Mouse (Mus musculus) left cerebral cortex, postnatal 4 days (tissue): ENCODE measurements around the gene Tada3. TPM values are rescaled to one million over a fixed set of nuclear protein-coding genes. Genes with fewer than 3 reads are reported as not detected.
"Not testable (repeated sequence)": the region's sequence is repeated elsewhere in the genome, so short reads cannot be mapped to it uniquely, and the experiment has no call there.

Experiments used
- DNase-seq: peaks from one replicate; pipeline ENCODE4 v3.0.0-alpha.2; 2022
- intact Hi-C: fragments of 180-260 bp; cut with DNase I; formaldehyde crosslinking; loops from one replicate; pipeline ENCODE4 v1.15.1; 2025
- microRNA-seq: library from miRNA; unstranded; fragments of <30 nt; microRNA quantifications from one replicate; pipeline ENCODE4 v1.2.0, GENCODE M21; 2022
- total RNA-seq, 2 experiments: library from RNA; stranded (reverse); gene quantifications; 2 replicates each; pipeline ENCODE4 v1.2.3; 2021

Tada3 gene
- total RNA-seq, 2 experiments from 2014 or later, result 64.4 to 68.2 TPM

DNA sequence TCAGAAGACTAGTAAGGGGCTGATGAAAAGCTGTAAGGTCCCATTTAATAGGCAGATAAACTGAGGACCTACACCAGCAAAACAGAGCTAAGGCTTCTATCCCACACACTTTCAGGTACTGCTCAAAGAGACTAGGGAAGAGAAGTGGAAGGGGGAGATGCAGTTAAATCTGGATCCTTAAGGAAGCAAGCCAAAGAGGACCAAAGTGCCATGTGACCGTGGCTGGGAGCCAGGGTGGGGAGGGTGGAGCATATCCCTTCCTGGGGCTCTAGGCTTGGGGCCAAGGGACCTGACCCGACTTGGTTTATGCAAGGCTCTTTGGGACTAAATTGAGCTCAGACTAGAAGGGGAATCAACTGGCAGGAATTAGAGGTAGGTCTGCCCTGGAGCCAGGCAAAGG is 33.4 kb downstream of the Tada3 start:
- intact Hi-C loops, result no loop called here

DNA sequence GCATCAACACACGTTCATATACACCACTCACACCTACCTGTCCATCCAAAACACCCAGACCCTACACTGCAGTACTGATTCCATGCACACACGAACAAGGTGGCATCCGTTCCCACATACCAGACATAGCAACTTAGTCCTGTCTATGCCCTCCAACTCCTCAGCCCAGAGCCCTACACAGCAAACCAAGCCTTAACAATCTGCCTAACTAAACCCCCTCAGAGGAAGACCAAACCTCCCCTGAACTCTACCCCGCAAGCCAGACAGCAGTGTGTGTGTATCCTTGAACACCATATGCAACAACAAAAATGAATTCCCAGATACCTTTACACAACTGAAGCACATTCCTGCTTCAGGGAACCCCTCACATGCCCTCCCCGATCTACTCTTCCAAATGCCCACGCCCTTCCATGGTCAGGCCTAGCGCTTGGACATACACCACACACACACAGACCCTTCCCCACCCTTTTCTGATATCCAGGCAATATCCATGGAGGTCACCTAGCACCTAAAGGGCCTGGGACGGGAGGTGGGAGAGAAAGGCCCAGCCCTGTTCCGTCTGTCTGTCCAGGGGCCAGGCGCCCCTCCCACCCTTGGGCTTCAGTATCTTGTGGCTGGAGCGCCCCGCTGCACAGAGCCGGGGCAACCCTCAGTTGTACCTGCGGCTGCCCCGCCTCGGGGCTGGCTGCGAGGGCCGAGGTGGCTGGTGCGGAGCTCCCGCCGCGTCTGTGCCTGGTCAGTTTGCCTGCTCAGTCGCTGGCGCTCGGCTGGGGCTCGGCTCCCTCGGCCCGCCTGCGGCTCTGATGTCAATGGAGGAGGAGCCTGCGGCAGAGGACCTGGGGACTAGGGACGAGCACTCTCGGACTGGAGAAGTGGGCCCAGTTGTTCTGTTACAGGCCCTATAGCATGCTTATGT is 34.2 kb downstream of the Tada3 start, which contains the start of gene Camk1:
Gene Camk1 (minus strand): TSS at position 808 of the 916 bp plus-strand sequence.
- DNase-seq, result peak; percentile 61
- intact Hi-C loops, result no loop called here

More for the DNA sequence above, 33.4 kb downstream of the Tada3 start:
- peak; percentile 73 for DNase-seq

DNA sequence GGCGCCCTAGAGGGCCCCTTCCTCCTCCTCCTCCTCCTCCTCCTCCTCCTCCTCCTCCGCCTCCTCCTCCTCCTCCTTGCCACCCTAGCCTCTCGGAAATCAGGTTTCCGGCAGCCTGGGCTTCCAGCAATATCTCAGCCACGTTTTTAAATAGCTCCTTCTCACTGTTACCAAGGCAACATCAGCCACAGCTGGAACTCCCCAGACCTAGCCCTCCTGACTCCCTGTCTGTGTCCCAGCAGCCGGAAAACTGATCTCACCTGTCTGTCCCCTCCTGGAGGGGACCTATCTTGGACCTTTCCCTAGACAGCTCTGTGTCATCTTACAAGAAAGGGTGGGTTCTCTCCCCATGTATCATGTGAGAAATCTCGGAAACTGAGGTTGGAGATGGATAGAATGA is 35.4 kb downstream of the Tada3 start:
- intact Hi-C loops, result no loop called here
- no peak for DNase-seq

DNA sequence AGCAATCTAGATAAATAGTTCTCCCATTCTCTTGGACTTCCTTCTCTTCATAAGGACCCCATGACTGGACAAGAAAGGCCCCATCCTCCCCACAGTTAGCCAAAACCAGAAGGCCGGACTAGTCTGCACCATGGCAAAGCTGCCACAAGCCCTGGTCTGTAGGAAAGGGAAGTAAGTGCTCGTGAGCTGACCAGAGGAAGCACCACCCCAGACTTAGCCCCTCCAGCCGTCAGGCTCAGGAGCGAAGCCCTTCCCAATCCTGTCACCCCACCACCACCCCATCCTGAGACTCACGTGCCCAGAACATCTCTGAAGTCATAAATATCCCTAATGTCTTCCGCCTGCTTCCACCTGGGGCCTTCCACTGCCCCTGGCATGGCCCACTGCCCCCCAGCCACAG is 36.1 kb downstream of the Tada3 start:
- intact Hi-C loops, result no loop called here
- no peak for DNase-seq

DNA sequence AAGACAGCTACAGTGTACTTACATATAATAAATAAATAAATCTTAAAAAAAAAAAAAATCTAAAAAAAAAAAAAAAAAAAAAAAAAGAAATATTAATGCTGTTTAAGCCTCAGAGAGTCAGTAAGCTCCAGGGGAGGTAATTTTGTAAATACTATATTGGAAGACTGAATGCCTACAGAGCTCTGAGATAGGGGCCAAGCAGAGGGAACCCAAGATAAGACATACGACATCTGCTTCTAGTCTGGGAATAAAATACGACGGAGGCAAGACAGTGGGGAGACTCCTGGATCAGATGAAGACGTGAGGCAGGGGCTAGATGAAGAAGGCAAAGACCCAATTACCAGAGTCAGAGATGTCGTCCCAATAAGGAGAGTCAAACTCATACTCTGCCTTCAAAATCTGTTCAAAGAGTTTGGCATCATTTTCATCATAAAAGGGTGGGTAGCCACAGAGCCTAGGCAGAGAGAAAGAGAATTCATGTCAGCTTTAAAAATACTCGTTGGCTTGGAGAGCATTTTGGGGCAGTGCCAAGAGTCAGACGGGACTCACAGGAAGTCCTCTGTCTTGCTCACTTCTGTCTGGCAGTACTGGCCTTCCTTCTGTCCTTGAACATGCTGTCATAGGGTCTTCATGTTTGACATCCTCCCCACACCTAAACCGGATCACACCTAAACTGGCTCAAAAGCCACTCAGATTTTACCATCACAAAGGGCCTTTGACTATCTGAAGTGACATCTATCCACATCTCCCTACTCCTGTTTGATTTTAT is 40.6 kb downstream of the Tada3 start:
- DNase-seq, result peak; percentile 24
- intact Hi-C loops, result no loop called here

DNA sequence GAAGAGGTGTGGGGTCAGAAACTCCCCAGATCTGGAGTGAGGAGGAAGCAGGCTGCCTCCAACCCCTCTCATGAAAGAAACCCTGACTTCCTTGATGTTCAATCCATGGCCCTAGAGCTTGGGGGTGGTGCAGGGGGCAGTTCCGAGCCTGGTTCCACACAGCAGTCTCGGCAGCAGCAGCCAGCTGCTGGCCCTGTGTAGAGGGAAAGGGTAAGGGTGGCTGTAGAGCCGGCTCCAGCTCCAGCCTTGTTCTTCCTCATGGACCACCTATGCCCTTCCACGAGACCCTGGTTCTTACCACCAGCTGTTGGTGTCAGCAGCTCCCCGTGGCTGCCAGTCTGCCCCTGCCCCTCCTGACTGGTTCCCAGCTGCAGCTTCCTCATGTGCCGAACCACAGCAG is 43.5 kb downstream of the Tada3 start:
- intact Hi-C loops, result no loop called here

DNA sequence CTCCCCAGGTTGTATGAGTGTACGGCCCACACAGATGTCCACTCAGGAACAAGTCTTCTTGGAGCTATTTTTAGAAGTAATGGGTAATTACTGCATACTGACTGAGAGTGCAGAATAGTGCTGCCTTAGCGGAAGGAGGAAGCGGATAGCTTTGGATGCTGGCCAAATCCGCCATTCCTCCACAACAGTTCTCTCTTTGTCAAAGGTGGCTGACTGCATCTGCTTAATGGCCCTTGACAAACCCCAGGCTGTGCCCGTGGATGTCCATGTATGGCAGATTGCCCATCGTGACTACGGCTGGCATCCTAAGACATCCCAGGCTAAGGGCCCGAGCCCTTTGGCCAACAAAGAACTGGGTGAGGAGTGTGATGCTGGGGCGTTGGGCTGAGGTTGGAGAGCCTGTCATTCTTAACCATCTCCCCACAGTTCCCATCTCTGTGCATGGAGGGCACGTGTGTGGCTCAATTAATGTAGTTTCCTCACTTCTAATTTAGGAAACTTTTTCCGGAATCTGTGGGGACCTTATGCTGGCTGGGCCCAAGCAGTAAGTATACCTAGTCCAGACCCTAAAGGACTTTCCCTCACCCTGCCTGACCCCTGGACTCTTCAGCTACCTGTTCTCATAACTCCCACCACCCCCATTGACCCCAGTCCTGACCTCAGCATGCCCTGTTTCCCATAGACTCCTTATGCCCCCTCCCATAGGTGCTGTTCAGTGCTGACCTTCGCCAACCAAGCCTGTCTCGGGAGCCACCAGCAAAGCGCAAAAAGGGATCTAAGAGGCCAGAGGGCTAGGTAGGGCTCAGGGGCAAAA is 44.3 kb downstream of the Tada3 start:
- DNase-seq, result peak; percentile 73
- intact Hi-C loops, result no loop called here

More for the DNA sequence above, 43.5 kb downstream of the Tada3 start:
- DNase-seq, result no peak

DNA sequence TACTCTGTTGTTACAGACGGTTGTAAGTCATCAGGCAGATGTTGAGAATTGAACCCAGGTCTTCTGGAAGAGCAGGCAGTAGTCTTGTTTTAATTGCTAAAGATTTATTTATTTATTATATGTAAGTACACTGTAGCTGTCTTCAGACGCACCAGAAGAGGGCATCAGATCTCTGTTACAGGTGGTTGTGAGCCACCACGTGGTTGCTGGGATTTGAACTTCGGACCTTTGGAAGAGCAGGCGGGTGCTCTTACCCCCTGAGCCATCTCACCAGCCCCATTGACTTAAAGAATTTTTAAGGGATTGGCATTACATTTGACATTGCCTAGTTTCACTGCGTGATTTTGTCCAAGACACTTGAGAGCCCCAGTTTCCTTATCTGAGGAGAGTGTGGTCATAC is 44.9 kb downstream of the Tada3 start:
- DNase-seq, intact Hi-C loops: not testable (repeated sequence)

DNA sequence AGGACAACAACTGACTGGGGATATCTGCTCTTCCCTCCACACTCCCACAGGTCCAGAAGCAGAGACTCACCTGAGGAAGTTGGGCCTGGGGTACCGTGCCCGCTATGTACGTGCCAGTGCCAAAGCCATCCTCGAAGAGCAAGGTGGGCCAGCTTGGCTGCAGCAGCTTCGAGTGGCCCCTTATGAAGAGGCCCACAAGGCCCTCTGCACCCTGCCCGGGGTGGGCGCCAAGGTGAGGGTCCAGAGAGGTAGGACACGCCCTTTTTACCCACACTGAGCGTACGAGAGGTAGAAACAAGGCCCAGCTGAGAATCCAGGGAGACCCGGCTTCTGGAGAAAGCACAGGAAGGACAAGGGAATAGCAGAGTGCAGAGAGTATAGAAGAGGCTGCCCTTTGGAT is 46.0 kb downstream of the Tada3 start:
- no peak for DNase-seq
- intact Hi-C loops, result no loop called here

DNA sequence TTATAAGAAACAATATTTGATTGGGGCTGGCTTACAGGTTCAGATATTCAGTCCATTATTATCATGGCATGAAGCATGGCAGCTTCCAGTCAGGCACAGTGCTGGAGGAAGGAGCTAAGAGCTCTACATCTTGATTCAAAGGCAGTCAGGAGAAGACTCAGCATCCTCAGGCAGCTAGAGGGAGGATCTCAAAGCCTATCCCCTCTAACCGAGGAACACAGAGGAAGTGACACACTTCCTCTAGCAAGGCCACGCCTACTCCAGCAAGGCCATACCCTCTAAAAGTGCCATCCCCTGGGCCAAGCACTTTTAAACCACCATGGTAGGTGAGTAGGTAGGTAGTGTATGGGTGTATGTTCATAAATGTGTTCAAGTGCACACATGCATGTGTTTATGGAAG is 47.1 kb downstream of the Tada3 start:
- intact Hi-C loops, result no loop called here
- no peak for DNase-seq

DNA sequence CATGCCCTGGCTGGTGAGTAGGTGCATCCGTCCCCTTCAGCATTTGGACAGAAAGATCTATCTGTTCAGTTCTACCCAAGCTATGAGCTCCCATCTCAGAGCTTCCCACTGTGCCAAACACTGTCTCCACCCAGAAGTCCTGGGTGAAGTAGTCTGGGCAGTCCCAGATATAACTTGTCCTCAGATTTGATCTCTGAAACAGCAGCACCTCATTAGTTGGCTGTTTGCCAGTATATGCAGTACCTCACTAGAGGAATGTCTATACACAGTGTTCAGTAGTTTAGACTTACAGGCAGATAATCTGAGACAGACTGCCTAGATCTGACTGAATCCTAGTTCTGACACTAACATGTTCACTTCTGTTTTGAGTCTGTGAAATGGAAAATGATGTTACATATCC is 48.3 kb downstream of the Tada3 start:
- intact Hi-C loops, result no loop called here
- no peak for DNase-seq

DNA sequence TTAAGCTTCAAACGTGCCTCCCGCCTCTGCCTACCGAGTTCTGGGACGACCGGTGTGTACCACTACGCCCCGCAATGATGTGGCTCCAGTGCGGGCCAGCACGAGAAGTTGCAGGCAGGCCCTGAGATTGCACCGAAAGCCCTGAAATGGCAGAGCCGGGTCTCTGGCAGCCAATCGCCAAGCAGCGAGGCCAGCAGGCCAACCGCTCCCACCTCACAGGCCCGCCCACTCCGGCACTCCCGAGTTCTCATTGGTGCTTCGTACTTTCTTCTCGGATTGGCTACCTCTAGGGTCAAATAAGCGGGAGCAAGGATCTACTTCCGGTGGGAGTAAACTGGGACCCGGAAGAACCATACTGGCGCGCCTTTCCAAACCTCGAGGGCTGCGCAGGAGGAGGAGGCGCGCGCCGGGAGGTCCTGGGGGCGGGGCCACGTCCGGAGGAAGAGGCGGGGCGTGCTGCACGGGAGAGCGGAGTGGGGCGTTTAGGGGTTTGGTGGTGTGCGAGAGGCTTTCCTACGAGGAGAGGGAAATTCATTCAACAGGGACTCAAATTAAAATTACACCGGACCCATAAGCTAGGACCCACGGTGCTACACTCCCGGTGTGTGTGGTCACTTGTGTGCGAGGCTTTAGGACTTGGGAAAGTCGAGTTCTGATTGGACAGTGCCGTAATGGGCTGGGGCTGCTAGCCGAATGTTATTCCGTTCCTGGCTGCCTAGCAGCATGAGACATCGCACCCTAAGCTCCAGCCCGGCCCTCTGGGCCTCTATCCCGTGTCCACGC is 51.0 kb downstream of the Tada3 start, which contains the start of gene Ogg1:
Gene Ogg1 (plus strand): TSS at position 440 of the 783 bp plus-strand sequence.
- peak; percentile 98 for DNase-seq
- intact Hi-C loops, result no loop called here

Small RNAs within 50 kb of the gene (microRNA-seq; reads per million reads assigned to microRNA genes)
- gene Gm24387, result not detected

Other genes with a start within 250 kb of the Tada3 start
- 100 to 1,000 TPM in 1 of 2 experiments, 10 to 100 TPM in 1; 95.9 to 102 TPM for gene Lhfpl4, start 182.5 kb downstream of the Tada3 start, total RNA-seq
- 10 to 100 TPM; 25.2 to 25.6 TPM for gene Mtmr14, start 140.0 kb downstream of the Tada3 start, total RNA-seq
- gene Cpne9, start 95.6 kb downstream of the Tada3 start, total RNA-seq, result 1 to 10 TPM; 7.3 to 8.3 TPM
- 10 to 100 TPM; 32.8 TPM for gene Brpf1, start 70.7 kb downstream of the Tada3 start, total RNA-seq
- 1 to 10 TPM; 8.8 to 9.4 TPM for gene Ogg1, start 50.9 kb downstream of the Tada3 start, total RNA-seq
- gene Camk1, start 33.9 kb downstream of the Tada3 start, total RNA-seq, result 100 to 1,000 TPM in 1 of 2 experiments, 10 to 100 TPM in 1; 94.4 to 104 TPM
- gene Arpc4, start 232 bp upstream of the Tada3 start, total RNA-seq, result 100 to 1,000 TPM; 288 to 299 TPM
- 10 to 100 TPM; 12.4 to 14.1 TPM for gene Ttll3, start 11.4 kb upstream of the Tada3 start, total RNA-seq
- gene Rpusd3, start 41.5 kb upstream of the Tada3 start, total RNA-seq, result 10 to 100 TPM; 14.4 to 15.2 TPM
- gene Cidec, start 57.9 kb upstream of the Tada3 start, total RNA-seq, result not detected
- gene Jagn1, start 64.7 kb upstream of the Tada3 start, total RNA-seq, result 10 to 100 TPM; 39.1 to 44.9 TPM
- gene Il17re, start 80.6 kb upstream of the Tada3 start, total RNA-seq, result under 1 TPM; 0.26 to 0.30 TPM
- 1 to 10 TPM; 2.2 to 2.4 TPM for gene Il17rc, start 93.5 kb upstream of the Tada3 start, total RNA-seq
- gene Creld1, start 105.4 kb upstream of the Tada3 start, total RNA-seq, result 10 to 100 TPM; 80.4 to 82.1 TPM
- 10 to 100 TPM; 15.5 to 19.7 TPM for gene Prrt3, start 124.0 kb upstream of the Tada3 start, total RNA-seq
- 10 to 100 TPM; 62.3 to 71.1 TPM for gene Emc3, start 153.8 kb upstream of the Tada3 start, total RNA-seq
- 1 to 10 TPM; 5.4 to 7.0 TPM for gene Fancd2, start 153.8 kb upstream of the Tada3 start, total RNA-seq
- under 1 TPM in 1 of 2 experiments, not detected in 1; 0.28 TPM for gene Fancd2os, start 222.8 kb upstream of the Tada3 start, total RNA-seq
- 100 to 1,000 TPM; 166 to 181 TPM for gene Brk1, start 226.9 kb upstream of the Tada3 start, total RNA-seq
- 10 to 100 TPM; 50.0 to 61.8 TPM for gene Vhl, start 246.1 kb upstream of the Tada3 start, total RNA-seq